Mouse (Mus musculus) myocyte (in vitro differentiated cells): ENCODE data around the gene Zfp266.

Experiments
- E2F4 ChIP-seq: IDR thresholded peaks from one replicate; pipeline ENCODE4 v1.6.1; 2011; ENCODE audit warnings: mild to moderate bottlenecking, control low read depth, moderate library complexity; ENCODE audit not compliant: insufficient read depth
- POLR2A ChIP-seq: IDR thresholded peaks from one replicate; pipeline ENCODE4 v1.6.1; 2011; ENCODE audit warnings: low read depth, mild to moderate bottlenecking, control low read depth, moderate library complexity; ENCODE audit not compliant: insufficient read length
- POLR2AphosphoS2 ChIP-seq: IDR thresholded peaks from one replicate; pipeline ENCODE4 v1.6.1; 2011; ENCODE audit warnings: low read depth, control low read depth; ENCODE audit not compliant: insufficient read length
- TCF3 ChIP-seq: IDR thresholded peaks from one replicate; pipeline ENCODE4 v1.6.1; 2011; ENCODE audit warnings: low read depth, control low read depth; ENCODE audit not compliant: insufficient read length
- USF1 ChIP-seq: IDR thresholded peaks from one replicate; pipeline ENCODE4 v1.6.1; 2011; ENCODE audit warnings: low read depth, mild to moderate bottlenecking, control low read depth, moderate library complexity

DNA sequence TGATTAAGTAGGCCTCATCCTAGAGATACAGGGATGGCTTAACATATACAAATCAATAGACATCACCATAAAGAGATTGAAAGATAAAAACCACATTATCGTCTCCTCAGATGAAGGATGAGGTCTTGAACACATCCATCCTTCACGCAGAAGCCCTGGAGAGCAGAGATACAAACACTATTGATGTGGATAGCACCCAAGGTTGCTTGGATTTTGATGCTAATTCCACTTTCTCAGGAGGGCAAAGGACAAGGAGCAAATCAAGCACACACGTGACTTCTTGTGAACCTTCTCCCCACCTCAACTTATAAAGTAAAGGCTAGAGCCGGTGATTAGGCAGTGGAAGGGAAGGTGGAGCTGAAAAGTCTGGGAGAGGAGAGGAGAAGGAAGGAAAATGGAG lies 67.6 kb downstream of the Zfp266 start:
- TF ChIP-seq POLR2AphosphoS2 (no peak), E2F4 (no peak), TCF3 (no peak), USF1 (no peak), POLR2A (no peak)
